Comparison of ENCODE assay signal across 9 mouse cellular contexts in the genomic region with DNA sequence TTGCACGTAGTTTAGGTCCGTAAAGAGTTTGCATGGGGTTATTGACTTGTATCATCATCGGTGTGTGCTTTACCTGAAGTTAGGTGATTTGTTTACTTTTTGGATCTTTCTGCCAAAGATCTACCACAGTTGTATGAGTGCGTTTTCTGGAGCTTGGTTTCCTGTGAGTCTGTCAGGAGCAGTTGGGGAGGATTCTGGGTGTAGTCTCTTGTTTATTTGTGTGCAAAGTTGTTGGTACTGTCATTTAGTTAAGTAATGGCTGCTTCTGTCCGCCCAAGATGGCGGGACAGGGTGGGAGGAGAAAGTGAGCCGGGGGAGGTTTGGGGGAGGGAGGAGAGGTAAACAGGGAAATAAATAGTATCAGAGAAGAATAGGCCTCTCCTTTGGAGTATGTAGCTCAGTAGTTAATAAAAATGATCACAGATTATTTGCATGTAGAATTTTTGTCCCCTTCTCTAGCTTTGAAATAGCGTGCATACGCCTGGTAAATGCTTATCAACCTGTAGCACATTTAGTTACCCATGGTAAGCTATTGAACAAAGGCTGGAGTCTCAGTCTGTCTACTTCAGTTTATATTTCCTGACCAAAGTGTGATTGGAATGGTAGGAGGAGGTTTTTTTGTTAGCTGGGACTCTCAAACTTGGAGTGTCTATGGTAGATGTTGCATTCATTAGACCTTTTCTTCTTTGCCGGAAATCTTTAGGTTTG. TPM values are rescaled to one million over a fixed set of nuclear protein-coding genes. Genes with fewer than 3 reads are reported as not detected.
A peak's percentile ranks its signal among the peaks of the same experiment; 100 is the strongest.
DNase-seq lines count a peak whose midpoint lies in the region; ATAC-seq and TF ChIP-seq lines count a peak whose summit lies in the region.
"Had no signal": no experiment of that assay in that cellular context is flagged by ENCODE, and none has a peak within 500 bp of the region (broad histone marks: within the 10 kb centered on the region; RNA-seq: fewer than 3 reads in every experiment).

No protein-coding gene starts in this region.

- H3K36me3 ChIP-seq in ES-E14 (ENCODE audit: control insufficient read depth, insufficient read depth, low read length, poor library complexity, severe bottlenecking), result no peaks in the 10 kb centered on the region
- no peaks in the 10 kb centered on the region for H3K36me3 ChIP-seq in heart, embryonic 13.5 days
- no peaks in the 10 kb centered on the region for H3K36me3 ChIP-seq in kidney, embryonic 16.5 days (ENCODE audit: insufficient read depth, low read length)

- TF ChIP-seq CTCF in cortical plate, adult 2 months (IDR thresholded peaks at IDR 0.05; ENCODE audit: extremely low read depth, insufficient read depth, low read length), result no peak

- peak overlapping the region; percentile 93 to 96 for H3K4me3 ChIP-seq in ES-E14 (ENCODE audit: insufficient read depth in 1 of 2, low read depth in 1 of 2, low read length in 2 of 2, poor library complexity in 1 of 2, severe bottlenecking in 1 of 2)
- H3K4me3 ChIP-seq in cortical plate, adult 2 months (ENCODE audit: insufficient read depth, low read length), result peak overlapping the region; percentile 75
- peak overlapping the region; percentile 86 for H3K4me3 ChIP-seq in heart, embryonic 13.5 days
- H3K4me3 ChIP-seq in kidney, embryonic 16.5 days (ENCODE audit: low read length), result peak overlapping the region; percentile 84

- ATAC-seq in heart, embryonic 13.5 days (ENCODE audit: extremely low read depth, insufficient number of reproducible peaks, low FRiP score, low TSS enrichment), result no peak
- ATAC-seq in kidney, embryonic 16.5 days (ENCODE audit: low FRiP score, low TSS enrichment), result no peak

- peak overlapping the region; percentile 97; the same call in 1 of the 2 replicates for H3K27ac ChIP-seq in ES-E14 (ENCODE audit: insufficient read depth, low read depth, low read length, poor library complexity, severe bottlenecking)
- H3K27ac ChIP-seq in cortical plate, adult 2 months (ENCODE audit: insufficient read depth, low read length), result peak overlapping the region; percentile 98
- peak overlapping the region; percentile 97 for H3K27ac ChIP-seq in heart, embryonic 13.5 days (replicated peaks)
- peak overlapping the region; percentile 98 for H3K27ac ChIP-seq in kidney, embryonic 16.5 days (ENCODE audit: low read length)

- H3K4me2 ChIP-seq in heart, embryonic 13.5 days, result peak overlapping the region; percentile 70
- peak overlapping the region; percentile 56 for H3K4me2 ChIP-seq in kidney, embryonic 16.5 days (replicated peaks; ENCODE audit: low read depth, low read length)

- peak overlapping the region; percentile 97 for H3K9ac ChIP-seq in ES-E14 (ENCODE audit: insufficient read depth, low read depth, low read length, poor library complexity, severe bottlenecking)
- peak overlapping the region; percentile 96 for H3K9ac ChIP-seq in heart, embryonic 13.5 days
- peak overlapping the region; percentile 96 for H3K9ac ChIP-seq in kidney, embryonic 16.5 days (replicated peaks; ENCODE audit: low read length)

- H3K27me3 ChIP-seq in heart, embryonic 13.5 days (replicated peaks), result no peaks in the 10 kb centered on the region
- no peaks in the 10 kb centered on the region for H3K27me3 ChIP-seq in kidney, embryonic 16.5 days (ENCODE audit: insufficient read depth, low read length)

- in situ Hi-C loops in ES-E14 (cut with MboI; ENCODE audit: low sequenced_read_pairs in 2 of 2, unreplicated experiment in 2 of 2), result no loop called here

- WGBS in heart, embryonic 13.5 days, result 1% methylated on average over 10 of the region's 10 CpGs
- 1% methylated on average over 10 of the region's 10 CpGs for WGBS in kidney, embryonic 16.5 days

- H3K9me3 ChIP-seq in ES-E14 (ENCODE audit: control insufficient read depth, insufficient read depth, low read depth, low read length), result no peaks in the 10 kb centered on the region
- no peaks in the 10 kb centered on the region for H3K9me3 ChIP-seq in heart, embryonic 13.5 days
- H3K9me3 ChIP-seq in kidney, embryonic 16.5 days (ENCODE audit: low read length), result no peaks in the 10 kb centered on the region

- no peak for TF ChIP-seq POLR2A in cortical plate, adult 2 months (IDR thresholded peaks at IDR 0.05; ENCODE audit: extremely low read depth, insufficient read depth, low read length)

- no peaks in the 10 kb centered on the region for H3K4me1 ChIP-seq in ES-E14 (ENCODE audit: control insufficient read depth in 2 of 2, insufficient read depth in 2 of 2, low read length in 2 of 2, poor library complexity in 1 of 2)
- H3K4me1 ChIP-seq in cortical plate, adult 2 months (ENCODE audit: control insufficient read depth, insufficient read depth, low read length), result no peaks in the 10 kb centered on the region
- H3K4me1 ChIP-seq in heart, embryonic 13.5 days, result no peaks in the 10 kb centered on the region
- H3K4me1 ChIP-seq in kidney, embryonic 16.5 days (ENCODE audit: insufficient read depth, low read length), result no peaks in the 10 kb centered on the region

- peak; percentile 70 for DNase-seq in 416B (ENCODE audit: low read depth)
- DNase-seq in ES-E14 (ENCODE audit: low read depth, low spot score), result peak; percentile 34
- DNase-seq in lung, postnatal 14 days, result peak; percentile 24
- peak; percentile 7 for DNase-seq in skeletal muscle tissue, adult 2 months (ENCODE audit: low read depth, low spot score)
- DNase-seq in layer of hippocampus, adult 11-12 months (ENCODE audit: low spot score), result no peak

TF ChIP-seq in ES-E14, 5 proteins besides CTCF, POLR2A, EP300 and RAD21:
- TF ChIP-seq HCFC1 (IDR thresholded peaks at IDR 0.05; ENCODE audit: borderline replicate concordance, insufficient read depth, low read length) (no peak), CHD2 (IDR thresholded peaks at IDR 0.05; ENCODE audit: low read depth, low read length) (no peak), ZC3H11A (IDR thresholded peaks at IDR 0.05; ENCODE audit: borderline replicate concordance, low read depth, low read length) (no peak), MAFK (IDR thresholded peaks at IDR 0.05; ENCODE audit: insufficient read depth, low read depth, low read length) (no peak), ZNF384 (IDR thresholded peaks at IDR 0.05; ENCODE audit: low read depth, low read length) (no peak)

RNA-seq across cellular contexts. Expression of a gene that starts 1.7 kb away (rescaled TPM):
- total RNA-seq in ES-E14 (2012; rRNA removed), result 44.2 and 44.9 TPM in 2 replicates
- 26.0 and 27.7 TPM in 2 replicates for polyA plus RNA-seq in cortical plate, adult 2 months (2012; rRNA removed)
- 13.1 and 15.2 TPM in 2 replicates for polyA plus RNA-seq in heart, embryonic 13.5 days (2015; fragmentation: Nextera tagmentation; extraction: Ambion mirVana)
- 25.3 and 26.2 TPM in 2 replicates for polyA plus RNA-seq in kidney, embryonic 16.5 days (2015; fragmentation: Nextera tagmentation; extraction: Ambion mirVana)

RNA-seq across cellular contexts. Expression of a gene that starts 18.4 kb away (rescaled TPM):
- not detected in 2 replicates for total RNA-seq in ES-E14 (2012; rRNA removed)
- not detected in 2 replicates for polyA plus RNA-seq in cortical plate, adult 2 months (2012; rRNA removed)
- polyA plus RNA-seq in heart, embryonic 13.5 days (2015; fragmentation: Nextera tagmentation; extraction: Ambion mirVana), result not detected in 2 replicates
- polyA plus RNA-seq in kidney, embryonic 16.5 days (2015; fragmentation: Nextera tagmentation; extraction: Ambion mirVana), result not detected in 2 replicates
- total RNA-seq: layer of hippocampus, adult 18-20 months had no signal
